Mouse (Mus musculus) bone marrow, adult 2 months (tissue): Measurements from ENCODE around the gene Cpne5.

Experiments used
- CTCF ChIP-seq: fragments of 200-500 bp; IDR thresholded peaks from 2 replicates; pipeline ENCODE4 v1.5.1; 2011; ENCODE audit warnings: low read length, control low read depth; ENCODE audit not compliant: control insufficient read depth, insufficient read depth
- POLR2A ChIP-seq: fragments of 200-500 bp; IDR thresholded peaks from 2 replicates; pipeline ENCODE4 v1.6.1; 2011; ENCODE audit warnings: low read depth, mild to moderate bottlenecking, control low read depth, low read length, borderline replicate concordance; ENCODE audit not compliant: control insufficient read depth

GRCm38 (mm10) chr17:29111332-29111731 lies 126.6 kb downstream of the Cpne5 start:
- no peak for TF ChIP-seq CTCF
- no peak for TF ChIP-seq POLR2A
